Mouse (Mus musculus) adipose tissue, adult 10 weeks (tissue): ENCODE data around the gene Cyp2c66. TPM values are rescaled to one million over a fixed set of nuclear protein-coding genes. Genes with fewer than 3 reads are reported as not detected.

ENCODE experiments used
- polyA plus RNA-seq: library from polyadenylated mRNA; stranded (reverse); fragments of 350-450 nt; fragmentation: Illumina TruSeq; extraction: RNeasy Lipid Tissue Mini Kit (QIAGEN cat#74804); gene quantifications from one replicate; pipeline ENCODE4 v1.2.3, GENCODE M21; 2014; ENCODE audit warnings: low read depth, low replicate concordance

Cyp2c66 gene
- polyA plus RNA-seq: not detected

GRCm38 (mm10) chr19:39113644-39114043, at the start of gene Cyp2c66:
Gene Cyp2c66 (plus strand): TSS chr19:39113898.

Other genes starting within 250 kb of the Cyp2c66 start
- 2.4 TPM for gene Hells, start 183.0 kb upstream of the Cyp2c66 start, polyA plus RNA-seq
- gene Cyp2c55, start 106.9 kb upstream of the Cyp2c66 start, polyA plus RNA-seq: 0.15 TPM
- gene Cyp2c65, start 52.9 kb upstream of the Cyp2c66 start, polyA plus RNA-seq: not detected
- not detected for gene Cyp2c29, start 155.5 kb downstream of the Cyp2c66 start, polyA plus RNA-seq